Mouse (Mus musculus) limb, embryonic 14.5 days (tissue): ENCODE data around the gene Edn3. TPM values are rescaled to one million over a fixed set of nuclear protein-coding genes. Genes with fewer than 3 reads are reported as not detected.
A peak's percentile ranks its signal among the peaks of the same experiment; 100 is the strongest.

Experiments
- ATAC-seq: fragments of 200-750 bp; cut with Nextera tagmentation; 2 replicates; pipeline ENCODE4 v1.8.0; 2017; ENCODE audit warnings: low read depth, moderate number of reproducible peaks, moderate TSS enrichment; ENCODE audit not compliant: low FRiP score
- DNase-seq: peaks from one replicate; pipeline ENCODE4 v3.0.0-alpha.2; 2015; ENCODE audit warnings: low spot score
- H3K27ac ChIP-seq: fragments of 300-500 bp; sonication (generic); replicated peaks from 2 replicates; pipeline ENCODE4 v1.5.1; 2014; ENCODE audit warnings: low read depth, mild to moderate bottlenecking, low read length, moderate library complexity, mixed read lengths
- H3K27me3 ChIP-seq: fragments of 300-500 bp; sonication (generic); 2 replicates; pipeline ENCODE4 v1.6.1; 2014; ENCODE audit warnings: low read length, mixed read lengths; ENCODE audit not compliant: control insufficient read depth, insufficient read depth
- H3K36me3 ChIP-seq: fragments of 300-500 bp; sonication (generic); 2 replicates; pipeline ENCODE4 v1.6.1; 2014; ENCODE audit warnings: mild to moderate bottlenecking, low read length, moderate library complexity, mixed read lengths; ENCODE audit not compliant: control insufficient read depth, insufficient read depth
- H3K4me1 ChIP-seq: fragments of 300-500 bp; sonication (generic); 2 replicates; pipeline ENCODE4 v1.6.1; 2014; ENCODE audit warnings: antibody characterized with exemption, low read length, mixed read lengths; ENCODE audit not compliant: control insufficient read depth, insufficient read depth
- H3K4me2 ChIP-seq: fragments of 300-500 bp; sonication (generic); replicated peaks from 2 replicates; pipeline ENCODE4 v1.6.1; 2014; ENCODE audit warnings: low read depth, mild to moderate bottlenecking, low read length, moderate library complexity; ENCODE audit not compliant: severe bottlenecking
- H3K4me3 ChIP-seq: fragments of 300-500 bp; sonication (generic); replicated peaks from 2 replicates; pipeline ENCODE4 v1.5.1; 2014; ENCODE audit warnings: low read length
- H3K9ac ChIP-seq: fragments of 300-500 bp; sonication (generic); 2 replicates; pipeline ENCODE4 v1.6.1; 2014; ENCODE audit warnings: mild to moderate bottlenecking, low read depth, low read length, moderate library complexity; ENCODE audit not compliant: severe bottlenecking
- H3K9me3 ChIP-seq: fragments of 300-500 bp; sonication (generic); 2 replicates; pipeline ENCODE4 v1.6.1; 2016; ENCODE audit warnings: low read length; ENCODE audit not compliant: control insufficient read depth
- POLR2A ChIP-seq: fragments of 200-500 bp; IDR thresholded peaks from 2 replicates; pipeline ENCODE4 v1.8.0; 2012; ENCODE audit warnings: inconsistent platforms, mild to moderate bottlenecking, moderate library complexity, borderline replicate concordance; ENCODE audit not compliant: insufficient read depth, insufficient read length; ENCODE audit errors: extremely low read depth
- WGBS: fragments of 180-500 bp; shearing (Covaris S2); extraction: QIAGEN DNeasy Blood & Tissue Kit; methylation state at CpG from one replicate; pipeline ENCODE4 v1.1.7; 2014; 5-methylcytosine and 5-hydroxymethylcytosine counted together
- polyA plus RNA-seq, 2 experiments: library from polyadenylated mRNA; depleted of rRNA in 1 of 2; stranded (reverse) in 1 of 2; unstranded in 1 of 2; fragments of >200 nt; fragmentation: Nextera tagmentation in 1 of 2; extraction: Ambion mirVana in 1 of 2; gene quantifications; 2 replicates each; pipeline versions ENCODE4 v1.2.1 to v1.2.3; 2012 to 2014

Edn3 gene
- polyA plus RNA-seq, 2 experiments: 13.6 to 22.9 TPM

- WGBS: 75% methylated on average over 2 of the region's 2 CpGs
- ATAC-seq (peak; percentile 60), DNase-seq (peak; percentile 61)
- no peak overlapping the region for H3K4me3 ChIP-seq
- no peaks in the 10 kb centered on the region for H3K27me3 ChIP-seq
- H3K27ac ChIP-seq: no peak overlapping the region
- H3K4me2 ChIP-seq: no peak overlapping the region
- no peak for TF ChIP-seq POLR2A
- no peaks in the 10 kb centered on the region for H3K36me3 ChIP-seq
- no peak overlapping the region for H3K9ac ChIP-seq
- H3K4me1 ChIP-seq: no peaks in the 10 kb centered on the region
- H3K9me3 ChIP-seq: no peaks in the 10 kb centered on the region
These were observed 36.6 kb downstream of the Edn3 start for GRCm38 (mm10) chr2:174796998-174797397.

- H3K4me1 ChIP-seq: no peaks in the 10 kb centered on the region
- no peaks in the 10 kb centered on the region for H3K36me3 ChIP-seq
- H3K9me3 ChIP-seq: no peaks in the 10 kb centered on the region
- H3K27ac ChIP-seq: no peak overlapping the region
- no peak overlapping the region for H3K4me2 ChIP-seq
- 67% methylated on average over 4 of the region's 4 CpGs for WGBS
- DNase-seq (peak; percentile 68), ATAC-seq (peak; percentile 87)
- no peaks in the 10 kb centered on the region for H3K27me3 ChIP-seq
- no peak for TF ChIP-seq POLR2A
- H3K4me3 ChIP-seq: no peak overlapping the region
- no peak overlapping the region for H3K9ac ChIP-seq
These were observed 37.2 kb downstream of the Edn3 start for GRCm38 (mm10) chr2:174797495-174798068.

GRCm38 (mm10) chr2:174802453-174802852 is 42.0 kb downstream of the Edn3 start:
- ATAC-seq (no peak), DNase-seq (no peak)
- no peaks in the 10 kb centered on the region for H3K36me3 ChIP-seq
- 86% methylated on average over 6 of the region's 6 CpGs for WGBS
- no peaks in the 10 kb centered on the region for H3K4me1 ChIP-seq
- no peak for TF ChIP-seq POLR2A
- H3K4me2 ChIP-seq: no peak overlapping the region
- H3K27ac ChIP-seq: no peak overlapping the region
- H3K9me3 ChIP-seq: no peaks in the 10 kb centered on the region
- no peak overlapping the region for H3K4me3 ChIP-seq
- no peaks in the 10 kb centered on the region for H3K27me3 ChIP-seq
- H3K9ac ChIP-seq: no peak overlapping the region

- Histone ChIP-seq H3K36me3 (no peaks in the 10 kb centered on the region), H3K27me3 (no peaks in the 10 kb centered on the region), H3K4me3 (no peak overlapping the region), H3K4me1 (no peaks in the 10 kb centered on the region), H3K4me2 (no peak overlapping the region), H3K9me3 (no peaks in the 10 kb centered on the region), H3K9ac (no peak overlapping the region), H3K27ac (no peak overlapping the region)
- DNase-seq (no peak), ATAC-seq (no peak)
- no peak for TF ChIP-seq POLR2A
- 79% methylated on average over 1 of the region's 1 CpGs for WGBS
These were observed 43.2 kb downstream of the Edn3 start for GRCm38 (mm10) chr2:174803661-174804060.

- Histone ChIP-seq H3K9ac (no peak overlapping the region), H3K4me3 (no peak overlapping the region), H3K36me3 (no peaks in the 10 kb centered on the region), H3K9me3 (no peaks in the 10 kb centered on the region), H3K4me2 (no peak overlapping the region), H3K4me1 (peaks cover 5% of the 10 kb centered on the region; the same call in 1 of the 2 replicates), H3K27me3 (no peaks in the 10 kb centered on the region), H3K27ac (no peak overlapping the region)
- TF ChIP-seq POLR2A: no peak
- ATAC-seq (no peak), DNase-seq (no peak)
- 46% methylated on average over 2 of the region's 2 CpGs for WGBS
These were observed 47.5 kb downstream of the Edn3 start for GRCm38 (mm10) chr2:174807900-174808299.
